Mouse (Mus musculus) liver, embryonic 12.5 days (tissue): ENCODE measurements around the gene Sptan1. TPM values are rescaled to one million over a fixed set of nuclear protein-coding genes. Genes with fewer than 3 reads are reported as not detected.

Source experiments
- ATAC-seq: fragments of 200-750 bp; cut with Nextera tagmentation; 2 replicates; pipeline ENCODE4 v1.8.0; 2017; ENCODE audit warnings: moderate number of reproducible peaks, mild to moderate bottlenecking, moderate library complexity
- H3K27ac ChIP-seq: fragments of 300-500 bp; sonication (generic); 2 replicates; pipeline ENCODE4 v1.5.1; 2016; ENCODE audit warnings: mild to moderate bottlenecking
- H3K27me3 ChIP-seq: fragments of 300-500 bp; sonication (generic); replicated peaks from 2 replicates; pipeline ENCODE4 v1.6.1; 2016; ENCODE audit warnings: mild to moderate bottlenecking, moderate library complexity
- H3K36me3 ChIP-seq: fragments of 300-500 bp; sonication (generic); 2 replicates; pipeline ENCODE4 v1.6.1; 2016; ENCODE audit warnings: mild to moderate bottlenecking, moderate library complexity
- H3K4me1 ChIP-seq: fragments of 300-500 bp; sonication (generic); 2 replicates; pipeline ENCODE4 v1.6.1; 2016
- H3K4me2 ChIP-seq: fragments of 300-500 bp; sonication (generic); 2 replicates; pipeline ENCODE4 v1.6.1; 2016; ENCODE audit warnings: mild to moderate bottlenecking, moderate library complexity
- H3K4me3 ChIP-seq: fragments of 300-500 bp; sonication (generic); 2 replicates; pipeline ENCODE4 v1.5.1; 2016; ENCODE audit warnings: mild to moderate bottlenecking, moderate library complexity
- H3K9ac ChIP-seq: fragments of 300-500 bp; sonication (generic); 2 replicates; pipeline ENCODE4 v1.6.1; 2016; ENCODE audit warnings: mild to moderate bottlenecking, moderate library complexity
- H3K9me3 ChIP-seq: fragments of 300-500 bp; sonication (generic); replicated peaks from 2 replicates; pipeline ENCODE4 v1.6.1; 2016; ENCODE audit warnings: mild to moderate bottlenecking, moderate library complexity
- WGBS: fragments of 180-500 bp; shearing (Covaris S2); methylation state at CpG from one replicate; pipeline ENCODE4 v1.1.7; 2016; ENCODE audit not compliant: insufficient replicate concordance; 5-methylcytosine and 5-hydroxymethylcytosine counted together
- polyA plus RNA-seq: library from polyadenylated mRNA; unstranded; fragments of >200 nt; fragmentation: Nextera tagmentation; extraction: Ambion mirVana; gene quantifications from 2 replicates; pipeline ENCODE4 v1.2.1, GENCODE M21; 2016

Sptan1 gene
- polyA plus RNA-seq, 1 experiment from 2014 or later: 19.0 TPM

DNA sequence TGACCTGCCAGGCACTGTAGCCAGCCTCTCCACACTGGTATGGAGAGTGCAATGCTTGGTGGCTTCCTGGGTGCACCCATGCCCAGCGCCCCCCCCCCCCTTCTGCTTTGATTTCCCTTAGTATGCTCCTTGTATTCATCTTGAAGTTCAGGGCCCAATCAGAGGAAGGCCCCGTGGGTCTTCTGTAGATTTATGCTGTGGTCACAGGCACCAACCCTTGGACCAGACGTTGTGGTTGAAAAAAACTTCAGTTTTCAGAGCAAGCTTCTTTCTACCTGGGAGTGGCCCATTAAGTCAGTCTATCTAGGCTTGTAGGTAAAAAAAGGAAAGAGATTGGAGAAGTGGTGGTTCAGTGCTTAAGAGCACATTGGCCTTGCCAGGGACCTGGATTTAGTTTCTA lies 98.4 kb downstream of the Sptan1 start:
- Histone ChIP-seq H3K36me3 (peaks cover 12% of the 10 kb centered on the region), H3K27me3 (no peaks in the 10 kb centered on the region), H3K4me1 (peaks cover 69% of the 10 kb centered on the region), H3K9me3 (no peaks in the 10 kb centered on the region), H3K4me2 (peak overlapping the region; percentile 97), H3K4me3 (peak overlapping the region; percentile 76), H3K27ac (peak overlapping the region; percentile 92), H3K9ac (peak overlapping the region; percentile 83)
- ATAC-seq: no peak
- 2% methylated on average over 3 of the region's 3 CpGs for WGBS

DNA sequence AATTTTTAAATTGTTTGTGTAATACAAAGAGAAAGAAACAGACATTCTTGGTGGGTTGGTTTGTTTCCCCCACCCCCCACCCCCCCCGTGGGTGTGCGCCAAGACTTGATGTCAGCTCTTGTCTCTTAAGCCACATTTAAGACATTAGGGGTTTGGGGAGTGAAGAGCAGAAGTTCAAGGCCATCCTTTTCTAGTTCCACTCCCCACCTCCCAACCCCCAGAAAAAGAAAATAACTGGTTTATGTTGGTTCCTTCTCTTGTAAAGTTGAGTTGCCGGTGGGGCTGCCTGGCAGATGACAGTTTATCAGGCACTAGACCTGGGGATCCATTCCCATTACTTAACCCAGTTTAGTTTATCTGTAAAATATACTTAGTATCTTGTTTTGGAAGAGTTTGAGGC lies 98.9 kb downstream of the Sptan1 start:
- Histone ChIP-seq H3K27me3 (no peaks in the 10 kb centered on the region), H3K4me3 (peak overlapping the region; percentile 76), H3K4me1 (peaks cover 73% of the 10 kb centered on the region), H3K27ac (peak overlapping the region; percentile 92), H3K36me3 (peaks cover 17% of the 10 kb centered on the region), H3K4me2 (peak overlapping the region; percentile 97), H3K9ac (peak overlapping the region; percentile 83), H3K9me3 (no peaks in the 10 kb centered on the region)
- no peak for ATAC-seq
- WGBS: 8% methylated on average over 3 of the region's 3 CpGs

DNA sequence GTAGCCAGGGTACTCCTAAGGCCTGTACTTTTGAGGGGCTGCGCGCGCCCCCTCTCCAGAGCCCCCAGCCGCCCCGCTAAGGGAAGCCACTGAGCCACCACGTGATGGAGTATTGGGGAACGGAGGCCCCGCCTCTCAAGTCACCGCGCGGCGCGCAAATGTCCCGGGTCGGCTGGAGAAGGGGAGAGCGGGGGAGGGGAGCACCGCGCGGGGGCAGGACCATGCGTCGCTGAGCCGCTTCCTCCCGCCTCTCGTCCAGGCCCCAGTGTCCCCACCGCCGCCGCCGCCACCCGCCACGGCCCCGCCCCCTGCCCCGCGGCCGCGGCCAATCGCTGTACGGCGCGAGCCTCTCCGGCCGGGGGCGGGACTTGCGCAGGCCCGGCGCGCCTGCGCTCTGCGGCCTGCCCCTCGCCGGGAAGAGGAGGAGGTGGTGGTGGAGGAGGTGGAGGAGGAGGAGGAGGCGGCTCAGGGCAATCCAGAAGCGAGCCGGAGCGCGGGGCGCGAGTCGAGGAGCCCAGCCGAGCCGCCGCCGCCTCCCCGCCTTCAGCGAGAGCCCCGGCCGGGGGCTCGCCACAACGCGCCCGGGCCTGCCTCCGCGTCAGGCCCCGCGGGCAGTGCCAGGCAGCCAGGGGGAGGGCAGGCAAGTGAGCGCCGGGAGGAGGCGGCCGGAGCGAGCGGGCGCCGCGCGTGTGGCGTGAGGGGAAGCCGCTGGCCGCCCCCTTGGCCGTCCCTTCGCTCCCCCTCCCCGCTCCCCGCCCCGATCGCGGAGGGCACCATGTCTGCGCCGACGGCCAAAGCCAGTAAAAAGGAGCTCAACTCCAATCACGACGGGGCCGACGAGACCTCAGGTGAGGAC lies 100.9 kb downstream of the Sptan1 start:
- Histone ChIP-seq H3K4me1 (peaks cover 64% of the 10 kb centered on the region), H3K27me3 (no peaks in the 10 kb centered on the region), H3K9me3 (no peaks in the 10 kb centered on the region), H3K9ac (peak overlapping the region; percentile 98), H3K4me2 (peak overlapping the region; percentile 97), H3K36me3 (peaks cover 32% of the 10 kb centered on the region), H3K27ac (peak overlapping the region; percentile 97), H3K4me3 (peak overlapping the region; percentile 99)
- ATAC-seq: peak; percentile 89
- WGBS: under 1% methylated on average over 83 of the region's 101 CpGs

DNA sequence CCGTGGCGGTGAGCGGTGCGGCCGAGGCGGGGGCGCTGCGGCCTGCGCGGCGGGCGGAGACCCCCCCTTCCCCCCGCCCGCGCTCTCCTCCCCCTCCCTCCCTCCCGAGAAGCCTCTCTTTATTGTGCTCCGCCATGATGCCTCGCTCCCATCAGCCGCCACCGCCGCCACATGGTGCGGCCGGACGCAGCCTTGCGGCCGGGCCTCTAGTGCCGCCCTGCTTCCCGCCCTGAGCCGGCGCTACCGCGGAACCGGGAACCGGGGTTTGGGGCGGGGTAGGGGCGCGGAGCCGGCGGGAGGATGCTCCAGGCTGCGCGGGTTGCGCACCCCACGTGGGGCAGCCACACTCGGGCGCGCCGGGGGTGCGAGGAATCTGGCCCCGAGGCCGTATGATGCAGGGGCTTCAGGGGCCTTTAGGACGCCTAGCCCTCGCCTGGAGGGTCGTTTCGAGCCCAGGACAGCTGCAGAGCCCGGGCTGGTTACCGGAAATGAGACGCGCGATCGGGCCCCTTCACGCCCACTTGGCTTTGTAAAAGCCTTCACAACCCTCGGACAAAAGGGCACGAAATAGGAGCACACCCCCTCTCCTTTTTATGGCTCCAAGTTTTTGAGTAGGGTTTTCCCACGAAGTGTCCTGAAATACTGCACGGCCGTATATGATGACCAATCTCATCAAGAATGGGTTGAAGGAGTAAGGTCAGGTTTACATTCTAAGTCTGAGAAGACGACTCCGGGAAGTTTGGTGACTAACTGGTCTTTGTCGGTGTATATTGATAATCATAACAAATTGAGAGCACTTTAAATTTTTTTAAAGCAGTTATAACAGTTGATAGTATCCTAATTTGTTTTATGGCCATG lies 101.9 kb downstream of the Sptan1 start:
- under 1% methylated on average over 53 of the region's 69 CpGs for WGBS
- H3K27ac ChIP-seq: peak overlapping the region; percentile 97
- peaks cover 36% of the 10 kb centered on the region for H3K36me3 ChIP-seq
- ATAC-seq: no peak
- peak overlapping the region; percentile 99 for H3K4me3 ChIP-seq
- H3K4me1 ChIP-seq: peaks cover 55% of the 10 kb centered on the region
- peak overlapping the region; percentile 98 for H3K9ac ChIP-seq
- H3K27me3 ChIP-seq: no peaks in the 10 kb centered on the region
- H3K4me2 ChIP-seq: peak overlapping the region; percentile 97
- H3K9me3 ChIP-seq: no peaks in the 10 kb centered on the region

DNA sequence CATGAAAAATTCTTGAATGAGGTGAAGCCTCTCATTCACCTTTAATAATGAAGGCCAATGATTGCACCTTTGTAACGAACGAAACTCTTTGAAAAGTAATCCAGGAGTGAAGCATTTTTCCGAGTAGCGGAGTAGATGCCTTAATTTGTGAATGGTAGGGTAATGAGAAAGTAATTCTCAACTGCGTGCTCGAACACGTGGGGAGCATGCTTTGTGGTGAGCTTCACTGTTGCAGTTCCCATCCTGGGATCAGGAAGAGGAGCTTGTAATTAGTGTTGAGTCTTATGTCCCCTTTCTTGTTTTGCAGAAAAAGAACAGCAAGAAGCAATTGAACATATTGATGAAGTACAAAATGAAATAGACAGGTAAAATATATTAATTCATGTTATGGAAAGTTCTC lies 102.6 kb downstream of the Sptan1 start:
- Histone ChIP-seq H3K4me2 (peak overlapping the region; percentile 97), H3K36me3 (peaks cover 43% of the 10 kb centered on the region), H3K9me3 (no peaks in the 10 kb centered on the region), H3K4me1 (peaks cover 48% of the 10 kb centered on the region), H3K9ac (peak overlapping the region; percentile 98), H3K27me3 (no peaks in the 10 kb centered on the region), H3K27ac (peak overlapping the region; percentile 97), H3K4me3 (peak overlapping the region; percentile 99)
- no peak for ATAC-seq
- 31% methylated on average over 7 of the region's 7 CpGs for WGBS

DNA sequence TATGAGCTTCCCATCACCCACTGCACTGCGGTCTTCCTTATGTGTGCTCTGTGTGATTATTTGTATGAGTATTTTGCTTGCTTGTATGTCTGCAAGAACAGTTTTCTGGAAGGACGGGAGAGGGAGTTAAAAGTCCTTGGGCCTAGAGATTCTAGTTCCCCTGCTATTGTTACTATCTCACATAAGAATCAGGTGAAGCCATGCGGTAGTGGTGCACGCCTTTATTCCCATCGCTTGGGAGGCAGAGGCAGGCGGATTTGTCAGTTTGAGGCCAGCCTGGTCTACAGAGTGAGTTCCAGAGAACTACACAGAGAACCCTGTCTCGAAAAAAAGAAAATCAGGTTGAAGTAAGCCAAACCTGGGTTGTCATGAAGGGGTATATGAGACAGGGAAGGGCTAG lies 107.5 kb downstream of the Sptan1 start:
- Histone ChIP-seq H3K36me3 (peaks cover 52% of the 10 kb centered on the region), H3K9me3 (no peaks in the 10 kb centered on the region), H3K9ac (no peak overlapping the region), H3K4me3 (no peak overlapping the region), H3K27me3 (no peaks in the 10 kb centered on the region), H3K4me2 (no peak overlapping the region), H3K4me1 (peaks cover 23% of the 10 kb centered on the region), H3K27ac (no peak overlapping the region)
- no peak for ATAC-seq
- 63% methylated on average over 7 of the region's 7 CpGs for WGBS

DNA sequence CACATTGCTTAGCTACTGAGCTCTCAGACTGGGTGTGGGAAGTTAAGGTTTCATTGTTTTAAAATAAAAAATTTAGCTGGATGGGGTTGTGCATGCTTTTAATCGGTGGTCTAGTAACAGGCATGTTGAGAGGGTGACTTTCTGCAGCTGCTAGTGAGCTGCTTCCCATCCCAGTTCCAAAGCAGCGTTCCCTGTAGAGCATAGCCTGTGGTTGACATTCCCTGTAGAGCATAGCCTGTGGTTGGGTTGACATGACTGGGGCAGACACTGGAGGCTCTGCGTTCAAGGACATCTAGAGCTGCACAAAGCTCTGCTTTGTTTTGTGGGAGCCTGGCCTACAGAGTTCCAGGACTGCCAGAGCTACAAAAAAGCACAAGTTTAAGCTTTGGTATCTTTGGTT lies 107.9 kb downstream of the Sptan1 start:
- Histone ChIP-seq H3K27ac (no peak overlapping the region), H3K36me3 (peaks cover 48% of the 10 kb centered on the region), H3K4me1 (peaks cover 23% of the 10 kb centered on the region), H3K4me3 (no peak overlapping the region), H3K4me2 (no peak overlapping the region), H3K9me3 (no peaks in the 10 kb centered on the region), H3K9ac (no peak overlapping the region), H3K27me3 (no peaks in the 10 kb centered on the region)
- 70% methylated on average over 3 of the region's 3 CpGs for WGBS
- no peak for ATAC-seq

DNA sequence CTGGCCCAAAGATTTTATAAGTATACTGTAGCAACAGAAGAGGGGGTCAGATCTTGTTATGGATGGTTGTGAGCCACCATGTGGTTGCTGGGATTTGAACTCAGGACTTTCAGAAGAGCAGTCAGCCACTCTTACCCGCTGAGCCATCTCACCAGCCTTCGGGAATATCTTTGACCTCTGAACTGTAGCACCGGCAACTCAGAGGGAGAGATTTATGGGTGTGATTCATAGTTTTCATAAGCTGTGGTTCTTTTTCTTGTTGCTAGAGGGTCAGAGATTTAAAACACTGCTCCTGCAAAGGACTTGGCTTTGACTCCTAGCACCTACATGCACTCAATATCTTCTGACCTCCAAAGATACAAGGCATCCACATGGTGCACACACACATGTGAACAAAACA lies 110.3 kb downstream of the Sptan1 start:
- no peak for ATAC-seq
- H3K4me3 ChIP-seq: no peak overlapping the region
- no peaks in the 10 kb centered on the region for H3K9me3 ChIP-seq
- no peak overlapping the region for H3K4me2 ChIP-seq
- peaks cover 25% of the 10 kb centered on the region for H3K36me3 ChIP-seq
- 69% methylated on average over 3 of the region's 3 CpGs for WGBS
- no peak overlapping the region for H3K9ac ChIP-seq
- peaks cover 32% of the 10 kb centered on the region for H3K4me1 ChIP-seq
- H3K27ac ChIP-seq: no peak overlapping the region
- H3K27me3 ChIP-seq: 0 out of 2 replicates have a peak, but pooled peaks cover 6% of the 10 kb centered on the region

DNA sequence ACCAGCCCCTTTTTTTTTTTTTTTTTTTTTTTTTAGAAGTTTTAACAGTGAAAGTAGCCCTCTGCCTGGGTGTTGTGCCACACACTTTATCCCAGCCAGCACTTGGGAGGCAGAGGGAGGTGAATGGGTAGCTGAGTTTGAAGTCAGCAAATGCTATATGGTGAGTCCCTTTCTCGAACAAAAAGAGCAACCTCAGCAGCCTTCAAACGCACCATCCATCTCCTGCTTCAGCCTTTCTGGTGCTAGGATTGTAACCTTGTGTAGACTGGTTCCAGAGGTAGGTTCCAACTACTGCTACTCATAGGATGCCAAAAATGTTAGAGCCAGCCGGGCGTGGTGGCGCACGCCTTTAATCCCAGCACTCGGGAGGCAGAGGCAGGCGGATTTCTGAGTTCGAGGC lies 111.1 kb downstream of the Sptan1 start:
- H3K4me2 ChIP-seq: no peak overlapping the region
- no peak for ATAC-seq
- no peak overlapping the region for H3K9ac ChIP-seq
- peaks cover 32% of the 10 kb centered on the region for H3K4me1 ChIP-seq
- no peak overlapping the region for H3K27ac ChIP-seq
- no peaks in the 10 kb centered on the region for H3K9me3 ChIP-seq
- H3K4me3 ChIP-seq: no peak overlapping the region
- peaks cover 23% of the 10 kb centered on the region for H3K36me3 ChIP-seq
- WGBS: 83% methylated on average over 9 of the region's 9 CpGs
- H3K27me3 ChIP-seq: 0 out of 2 replicates have a peak, but pooled peaks cover 6% of the 10 kb centered on the region

DNA sequence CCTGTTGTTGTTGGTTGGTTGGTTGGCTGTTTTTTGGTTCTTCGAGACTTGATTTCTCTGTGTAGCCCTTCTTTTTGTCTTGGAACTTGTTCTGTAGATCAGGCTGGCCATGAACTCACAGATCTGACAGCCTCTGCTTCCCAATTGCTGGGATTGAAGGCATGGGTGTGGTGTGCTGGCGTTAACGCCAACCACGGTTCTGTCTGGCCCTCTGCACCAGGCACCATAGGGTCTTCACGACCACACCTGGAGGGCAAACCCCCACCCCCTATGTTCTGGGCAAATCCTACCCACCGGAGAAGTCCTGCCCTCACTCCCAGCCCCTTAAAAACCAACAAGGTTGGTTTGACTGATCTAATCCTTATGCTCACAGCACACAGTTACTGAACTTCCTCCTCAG lies 111.6 kb downstream of the Sptan1 start:
- no peaks in the 10 kb centered on the region for H3K9me3 ChIP-seq
- H3K4me2 ChIP-seq: peak overlapping the region; percentile 98
- H3K27me3 ChIP-seq: 0 out of 2 replicates have a peak, but pooled peaks cover 6% of the 10 kb centered on the region
- H3K4me3 ChIP-seq: peak overlapping the region; percentile 68; the same call in 1 of the 2 replicates
- 45% methylated on average over 6 of the region's 6 CpGs for WGBS
- ATAC-seq: peak; percentile 13; the same call in 1 of the 2 replicates
- peaks cover 20% of the 10 kb centered on the region for H3K36me3 ChIP-seq
- 0 out of 2 replicates have a peak overlapping the region, but pooled peaks have one; percentile 13 for H3K9ac ChIP-seq
- peak overlapping the region; percentile 54 for H3K27ac ChIP-seq
- peaks cover 32% of the 10 kb centered on the region for H3K4me1 ChIP-seq

DNA sequence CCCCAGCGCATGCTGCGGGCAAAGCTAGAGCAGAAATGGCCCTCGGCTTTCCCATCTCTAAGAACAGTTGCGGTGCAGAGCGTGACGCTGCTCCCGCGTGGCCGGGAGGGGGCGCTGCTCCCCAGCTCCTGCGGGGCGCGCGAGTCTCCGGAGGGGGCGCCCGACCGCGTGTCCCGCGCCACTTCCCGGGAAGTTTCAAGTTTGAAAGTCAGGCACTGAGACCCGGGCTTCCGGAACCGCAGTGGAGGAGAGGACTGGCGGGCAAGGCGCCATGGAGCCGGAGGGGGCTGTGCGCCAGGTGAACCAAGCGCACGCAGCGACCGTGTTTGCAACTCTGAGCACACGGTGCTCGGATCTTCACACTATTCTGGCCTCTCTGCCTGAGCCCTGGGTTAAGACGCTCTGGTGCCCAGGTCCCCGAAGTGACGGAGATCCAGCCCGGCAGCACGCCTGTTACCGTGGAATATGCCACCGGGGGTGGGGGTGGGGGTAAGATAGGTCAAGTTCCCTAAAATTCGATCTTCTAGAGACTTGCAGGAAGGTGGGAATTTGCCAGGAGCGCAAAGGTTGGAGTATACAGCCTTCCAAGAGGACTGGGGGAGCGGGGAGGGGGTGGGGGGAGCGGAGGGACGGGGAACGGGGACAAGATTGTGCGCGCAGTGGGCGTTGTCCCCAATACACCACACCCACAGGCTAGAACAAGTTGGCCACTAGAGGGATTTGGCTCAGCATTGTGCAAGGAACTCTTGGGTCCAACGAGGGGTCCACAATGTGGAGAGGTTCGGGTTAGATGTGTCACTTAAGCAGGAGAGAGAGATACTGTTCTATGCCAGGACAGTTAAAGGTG lies 112.4 kb downstream of the Sptan1 start, which contains the start of gene Pkn3:
Pkn3 (plus strand) TSS at position 183 of the 847 bp plus-strand sequence.
- Histone ChIP-seq H3K27ac (peak within 1 kb of the TSS; percentile 84), H3K9ac (peak within 1 kb of the TSS; percentile 74), H3K4me1 (peaks cover 32% of the 10 kb centered on the region), H3K9me3 (no peaks in the 10 kb centered on the region), H3K27me3 (0 out of 2 replicates have a peak, but pooled peaks cover 6% of the 10 kb centered on the region), H3K36me3 (peaks cover 14% of the 10 kb centered on the region), H3K4me3 (peak within 1 kb of the TSS; percentile 68), H3K4me2 (peak within 1 kb of the TSS; percentile 98)
- ATAC-seq: peak; percentile 71
- under 1% methylated on average over 53 of the region's 53 CpGs for WGBS
